Mouse (Mus musculus): ENCODE results near the gene Fpr-rs4. TPM values are rescaled to one million over a fixed set of nuclear protein-coding genes. Genes with fewer than 3 reads are reported as not detected.

Fpr-rs4 gene
- polyA plus RNA-seq (2012; rRNA removed; ENCODE audit: low replicate concordance): not detected in 2 replicates

GRCm38 (mm10) chr17:18021433-18021832 is at the start of gene Fpr-rs4:
Gene Fpr-rs4, plus strand, starts transcription at chr17:18021733.

GRCm38 (mm10) chr17:18049124-18049523 is 27.6 kb downstream of the Fpr-rs4 start, which contains the start of gene Vmn2r124:
Gene Vmn2r124, plus strand, starts transcription at chr17:18049424.

Other genes with a start within 250 kb of the Fpr-rs4 start
- gene Spaca6, start 194.6 kb upstream of the Fpr-rs4 start, polyA plus RNA-seq (2012; rRNA removed; ENCODE audit: low replicate concordance): 3.9 and 13.0 TPM in 2 replicates
- gene Has1, start 166.5 kb upstream of the Fpr-rs4 start, polyA plus RNA-seq (2012; rRNA removed; ENCODE audit: low replicate concordance): 0.19 TPM in 1 of 2 replicates, not detected in the other
- 0.13 TPM in 1 of 2 replicates, not detected in the other for gene Fpr1, start 137.8 kb upstream of the Fpr-rs4 start, polyA plus RNA-seq (2012; rRNA removed; ENCODE audit: low replicate concordance)
- gene Fpr2, start 133.9 kb upstream of the Fpr-rs4 start, polyA plus RNA-seq (2012; rRNA removed; ENCODE audit: low replicate concordance): 0.31 TPM in 1 of 2 replicates, not detected in the other
- gene Fpr3, start 133.9 kb upstream of the Fpr-rs4 start, polyA plus RNA-seq (2012; rRNA removed; ENCODE audit: low replicate concordance): not detected in 2 replicates
- not detected in 2 replicates for gene Vmn2r124, start 27.7 kb downstream of the Fpr-rs4 start, polyA plus RNA-seq (2012; rRNA removed; ENCODE audit: low replicate concordance)
- not detected in 2 replicates for gene Vmn2r91, start 63.3 kb downstream of the Fpr-rs4 start, polyA plus RNA-seq (2012; rRNA removed; ENCODE audit: low replicate concordance)
- gene Vmn2r92, start 130.2 kb downstream of the Fpr-rs4 start, polyA plus RNA-seq (2012; rRNA removed; ENCODE audit: low replicate concordance): not detected in 2 replicates

All from duodenum, adult 2 months (tissue).